Mouse (Mus musculus) hindbrain, embryonic 10.5 days (tissue): ENCODE data around the gene Foxp1. TPM values are rescaled to one million over a fixed set of nuclear protein-coding genes. Genes with fewer than 3 reads are reported as not detected.

ENCODE experiments used
- DNase-seq: peaks from one replicate; pipeline ENCODE4 v3.0.0-alpha.2; 2017; ENCODE audit warnings: low spot score
- H3K27ac ChIP-seq: fragments of 300-500 bp; sonication (generic); 2 replicates; pipeline ENCODE4 v1.5.1; 2016; ENCODE audit warnings: mild to moderate bottlenecking, moderate library complexity
- H3K27me3 ChIP-seq: fragments of 300-500 bp; sonication (generic); 2 replicates; pipeline ENCODE4 v1.6.1; 2016; ENCODE audit warnings: mild to moderate bottlenecking; ENCODE audit not compliant: poor library complexity, insufficient read depth, severe bottlenecking
- H3K36me3 ChIP-seq: fragments of 300-500 bp; sonication (generic); 2 replicates; pipeline ENCODE4 v1.6.1; 2016; ENCODE audit warnings: mild to moderate bottlenecking, moderate library complexity
- H3K4me1 ChIP-seq: fragments of 300-500 bp; sonication (generic); replicated peaks from 2 replicates; pipeline ENCODE4 v1.6.1; 2016; ENCODE audit warnings: mild to moderate bottlenecking
- H3K4me3 ChIP-seq: fragments of 300-500 bp; sonication (generic); 2 replicates; pipeline ENCODE4 v1.5.1; 2016; ENCODE audit warnings: mild to moderate bottlenecking, moderate library complexity
- H3K9me3 ChIP-seq: fragments of 300-500 bp; sonication (generic); 2 replicates; pipeline ENCODE4 v1.6.1; 2016; ENCODE audit warnings: mild to moderate bottlenecking, moderate library complexity
- WGBS: fragments of 180-500 bp; shearing (Covaris S2); methylation state at CpG from one replicate; pipeline ENCODE4 v1.1.7; 2016; 5-methylcytosine and 5-hydroxymethylcytosine counted together
- polyA plus RNA-seq: library from polyadenylated mRNA; unstranded; fragments of >200 nt; fragmentation: Nextera tagmentation; extraction: Ambion mirVana; gene quantifications from 2 replicates; pipeline ENCODE4 v1.2.1, GENCODE M21; 2016

Gene Foxp1
- polyA plus RNA-seq, 1 experiment from 2014 or later: 64.3 TPM

DNA sequence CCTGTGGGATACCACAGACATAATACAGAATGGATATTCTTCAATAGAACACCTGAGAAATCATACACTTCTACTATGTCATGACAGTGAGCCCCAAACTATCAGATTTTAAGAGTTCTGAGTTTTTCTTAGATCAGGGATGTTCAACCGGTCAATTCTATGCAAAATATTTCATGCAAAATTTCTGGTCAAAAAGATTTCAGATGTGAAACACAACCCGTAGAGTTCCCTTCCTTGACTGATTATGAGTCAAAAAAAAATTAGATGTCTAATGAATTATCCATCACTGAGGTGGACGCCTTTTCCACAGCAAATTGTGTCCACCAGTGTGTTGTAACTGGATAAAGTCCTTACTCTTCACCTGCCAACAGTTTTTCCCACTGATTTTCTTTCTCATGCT is 188.3 kb downstream of the Foxp1 start:
- WGBS: 93% methylated on average over 3 of the region's 3 CpGs
- Histone ChIP-seq H3K4me1 (peaks cover 32% of the 10 kb centered on the region), H3K9me3 (no peaks in the 10 kb centered on the region), H3K27ac (no peak overlapping the region), H3K36me3 (no peaks in the 10 kb centered on the region), H3K27me3 (no peaks in the 10 kb centered on the region), H3K4me3 (no peak overlapping the region)
- DNase-seq: no peak

DNA sequence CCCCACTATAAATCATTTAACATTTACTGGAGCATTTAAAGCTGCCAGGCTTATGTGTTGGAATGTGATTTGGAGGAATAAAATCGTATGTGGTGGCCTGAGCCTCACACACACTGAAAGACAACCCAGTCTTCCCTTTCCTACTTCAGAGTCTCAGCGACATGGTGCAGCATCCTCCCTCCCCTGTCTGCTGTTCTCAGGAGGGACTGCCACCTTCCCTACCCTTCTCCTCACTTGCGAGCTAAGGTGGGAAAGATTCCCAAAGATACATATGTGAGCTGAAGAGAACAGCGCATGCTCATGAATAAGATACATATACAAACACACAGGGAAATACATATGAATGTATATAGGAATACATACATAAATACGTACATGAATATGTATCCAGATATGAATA is 189.4 kb downstream of the Foxp1 start:
- WGBS: 91% methylated on average over 5 of the region's 5 CpGs
- Histone ChIP-seq H3K4me1 (peaks cover 28% of the 10 kb centered on the region), H3K36me3 (no peaks in the 10 kb centered on the region), H3K9me3 (no peaks in the 10 kb centered on the region), H3K4me3 (no peak overlapping the region), H3K27me3 (no peaks in the 10 kb centered on the region), H3K27ac (no peak overlapping the region)
- DNase-seq: no peak

DNA sequence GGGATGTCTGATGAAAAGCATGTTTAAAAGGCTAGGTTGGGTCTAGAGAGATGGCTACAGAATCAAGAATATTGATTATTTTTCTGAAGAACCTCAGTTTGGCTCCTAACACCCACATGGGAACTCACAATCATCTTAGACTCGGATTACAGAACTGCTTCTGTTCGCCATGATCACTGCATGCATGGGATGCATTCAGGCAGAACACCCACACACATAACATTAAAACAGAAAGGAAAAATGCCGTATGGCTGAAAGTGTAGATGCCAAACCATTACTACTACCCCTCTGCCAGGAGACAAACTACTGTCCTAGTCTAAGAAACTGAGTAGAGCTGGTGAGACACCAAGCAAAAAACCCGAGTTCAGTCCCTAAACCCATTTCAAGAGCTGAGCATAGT is 192.4 kb downstream of the Foxp1 start:
- Histone ChIP-seq H3K4me3 (no peak overlapping the region), H3K4me1 (peaks cover 12% of the 10 kb centered on the region), H3K36me3 (no peaks in the 10 kb centered on the region), H3K27ac (no peak overlapping the region), H3K9me3 (no peaks in the 10 kb centered on the region), H3K27me3 (no peaks in the 10 kb centered on the region)
- WGBS: 85% methylated on average over 4 of the region's 4 CpGs
- DNase-seq: no peak

DNA sequence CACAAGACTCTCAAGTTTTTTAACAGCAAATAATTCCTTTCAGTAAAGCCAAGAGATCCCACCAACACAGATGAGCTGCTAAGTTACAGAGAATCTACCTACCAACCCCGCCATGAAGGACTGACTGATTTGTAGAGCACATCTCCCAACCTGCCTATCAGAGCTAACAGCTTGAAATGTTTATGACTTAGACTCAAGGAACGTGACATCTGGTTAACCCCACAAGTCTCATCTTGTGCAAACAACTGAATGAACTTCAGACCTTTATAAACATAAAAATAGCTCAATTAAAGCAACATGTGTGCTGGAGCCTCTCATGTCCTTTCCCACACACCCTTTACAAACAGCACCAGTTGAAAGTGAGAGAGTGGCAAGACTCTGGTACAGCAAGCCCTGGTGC is 193.9 kb downstream of the Foxp1 start:
- no peak overlapping the region for H3K4me3 ChIP-seq
- H3K9me3 ChIP-seq: no peaks in the 10 kb centered on the region
- no peaks in the 10 kb centered on the region for H3K36me3 ChIP-seq
- WGBS: 71% methylated on average over 2 of the region's 2 CpGs
- DNase-seq: no peak
- no peak overlapping the region for H3K27ac ChIP-seq
- H3K27me3 ChIP-seq: no peaks in the 10 kb centered on the region
- peaks cover 10% of the 10 kb centered on the region for H3K4me1 ChIP-seq

DNA sequence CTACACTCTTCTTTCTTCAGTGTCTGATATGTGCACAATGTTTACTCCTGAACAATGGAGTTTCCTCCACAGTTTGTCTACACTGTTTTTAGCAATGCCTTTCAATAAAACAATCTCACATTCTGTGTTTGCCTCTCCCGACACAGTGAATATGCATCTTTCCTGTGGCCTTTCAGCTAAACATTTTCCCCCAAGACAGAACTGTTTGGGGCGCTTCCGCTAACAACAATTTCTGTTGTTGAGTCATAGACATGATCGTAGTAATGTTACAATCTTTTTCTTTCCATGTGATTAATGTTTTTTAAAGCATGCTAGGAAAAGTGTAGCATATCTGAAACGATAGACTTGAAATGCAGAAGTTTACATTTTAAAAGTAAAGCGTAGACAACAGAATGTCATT is 194.4 kb downstream of the Foxp1 start:
- Histone ChIP-seq H3K9me3 (no peaks in the 10 kb centered on the region), H3K4me3 (no peak overlapping the region)
- 89% methylated on average over 6 of the region's 6 CpGs for WGBS

DNA sequence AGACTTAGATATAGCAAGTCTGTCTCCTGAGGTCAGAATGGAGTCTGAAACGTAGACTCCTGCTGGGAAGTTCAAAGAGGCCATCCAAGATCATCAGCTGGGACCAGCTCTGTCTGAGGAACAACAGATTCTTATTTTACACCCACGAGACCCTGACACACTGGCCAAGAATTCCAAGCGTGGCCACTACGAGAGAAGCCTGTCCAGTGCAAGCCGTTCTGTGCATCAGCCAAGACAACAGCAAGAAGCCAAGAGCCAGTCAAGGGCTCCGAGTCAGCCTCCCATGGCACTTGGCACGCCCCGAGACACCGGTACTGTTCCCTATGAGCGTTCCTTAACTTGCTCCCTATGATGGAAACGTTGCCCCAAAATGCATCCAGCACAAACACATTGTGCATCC is 194.8 kb downstream of the Foxp1 start:
- H3K4me3 ChIP-seq: no peak overlapping the region
- H3K4me1 ChIP-seq: peaks cover 10% of the 10 kb centered on the region
- H3K27me3 ChIP-seq: no peaks in the 10 kb centered on the region
- H3K36me3 ChIP-seq: no peaks in the 10 kb centered on the region
- 76% methylated on average over 11 of the region's 11 CpGs for WGBS
- no peaks in the 10 kb centered on the region for H3K9me3 ChIP-seq
- H3K27ac ChIP-seq: no peak overlapping the region
- no peak for DNase-seq

More for the DNA sequence above, 194.4 kb downstream of the Foxp1 start:
- Histone ChIP-seq H3K36me3 (no peaks in the 10 kb centered on the region), H3K27me3 (no peaks in the 10 kb centered on the region), H3K27ac (no peak overlapping the region), H3K4me1 (peaks cover 10% of the 10 kb centered on the region)
- no peak for DNase-seq

DNA sequence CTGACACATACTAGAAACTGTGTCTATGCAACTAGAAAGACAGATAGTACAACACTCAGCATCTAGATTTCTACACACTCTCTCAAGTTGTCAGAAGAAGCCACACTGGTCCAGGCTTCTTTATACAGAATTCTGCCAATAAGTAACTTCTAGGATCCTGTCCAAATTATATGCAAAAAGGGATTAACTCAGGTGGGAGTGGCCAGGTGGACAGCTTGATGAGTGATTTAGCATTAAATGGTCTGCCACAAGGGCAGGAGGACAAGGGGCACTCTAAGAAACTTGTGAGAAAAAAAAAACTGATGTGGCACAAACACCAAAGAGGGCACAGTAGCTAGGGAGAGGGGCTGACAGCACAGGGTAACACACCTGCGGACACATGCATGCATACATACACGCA is 196.6 kb downstream of the Foxp1 start:
- H3K36me3 ChIP-seq: no peaks in the 10 kb centered on the region
- no peak for DNase-seq
- H3K4me3 ChIP-seq: no peak overlapping the region
- H3K9me3 ChIP-seq: no peaks in the 10 kb centered on the region
- no peak overlapping the region for H3K27ac ChIP-seq
- 96% methylated on average over 2 of the region's 2 CpGs for WGBS
- no peaks in the 10 kb centered on the region for H3K27me3 ChIP-seq
- H3K4me1 ChIP-seq: peaks cover 22% of the 10 kb centered on the region

DNA sequence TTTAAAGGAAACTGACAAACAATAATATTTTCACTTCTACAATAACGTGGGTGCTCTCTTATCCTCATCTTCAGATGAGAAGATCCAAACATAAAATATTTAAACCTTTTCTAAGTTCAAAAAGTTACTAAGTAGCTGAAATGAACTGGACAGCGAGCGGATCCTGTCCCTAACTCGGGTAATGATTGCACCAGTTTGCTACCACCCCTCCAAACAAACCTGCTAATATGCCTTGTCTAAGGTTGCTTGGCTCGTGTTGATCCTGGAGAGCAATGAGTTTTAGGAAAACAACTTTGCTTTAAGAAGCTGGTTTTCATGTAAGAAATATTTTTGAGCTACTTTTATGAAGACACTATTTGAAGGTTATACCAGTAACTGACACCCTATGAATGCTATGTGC is 197.1 kb downstream of the Foxp1 start:
- peaks cover 27% of the 10 kb centered on the region for H3K4me1 ChIP-seq
- H3K27me3 ChIP-seq: no peaks in the 10 kb centered on the region
- H3K27ac ChIP-seq: no peak overlapping the region
- H3K9me3 ChIP-seq: no peaks in the 10 kb centered on the region
- H3K36me3 ChIP-seq: no peaks in the 10 kb centered on the region
- 92% methylated on average over 5 of the region's 5 CpGs for WGBS
- no peak overlapping the region for H3K4me3 ChIP-seq
- no peak for DNase-seq

DNA sequence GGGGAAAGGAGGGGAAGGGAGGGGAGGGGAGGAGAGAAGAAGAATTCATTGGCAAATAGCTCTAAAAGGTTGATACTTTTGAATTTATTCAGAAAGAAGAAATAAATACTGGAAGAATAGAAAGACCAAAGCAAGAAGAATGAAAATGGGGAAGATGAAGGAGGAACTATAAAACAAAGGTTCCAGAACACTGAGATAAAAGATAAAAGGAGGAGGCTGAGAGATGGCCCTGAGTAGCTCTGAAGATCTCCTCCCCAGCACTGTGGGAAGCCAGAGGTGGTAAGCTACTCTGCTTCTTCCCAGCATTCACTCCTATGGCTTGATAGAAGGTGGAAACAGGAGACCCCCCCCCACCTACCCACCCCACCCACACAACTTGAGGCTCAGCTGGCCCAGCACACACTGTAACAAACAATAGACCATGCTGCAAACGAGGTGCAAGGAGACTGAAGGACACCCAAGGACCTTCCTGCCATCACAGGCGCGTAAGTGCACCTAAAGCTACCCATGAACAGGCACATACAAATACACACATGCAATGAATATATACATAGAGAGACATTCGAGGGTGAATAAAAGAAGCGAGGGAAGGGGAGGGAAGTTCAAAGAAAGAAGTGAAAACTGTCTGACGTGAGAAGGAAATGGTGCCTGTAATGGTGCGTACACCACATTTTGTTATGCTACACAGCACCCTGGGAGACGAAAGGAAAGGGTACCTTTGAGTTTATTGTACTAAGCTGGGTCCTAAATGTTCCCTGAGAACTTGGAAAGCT is 200.2 kb downstream of the Foxp1 start:
- WGBS: 83% methylated on average over 8 of the region's 8 CpGs
- Histone ChIP-seq H3K27ac (no peak overlapping the region), H3K4me3 (no peak overlapping the region), H3K4me1 (peaks cover 35% of the 10 kb centered on the region), H3K27me3 (no peaks in the 10 kb centered on the region), H3K36me3 (no peaks in the 10 kb centered on the region), H3K9me3 (no peaks in the 10 kb centered on the region)
- DNase-seq: no peak

DNA sequence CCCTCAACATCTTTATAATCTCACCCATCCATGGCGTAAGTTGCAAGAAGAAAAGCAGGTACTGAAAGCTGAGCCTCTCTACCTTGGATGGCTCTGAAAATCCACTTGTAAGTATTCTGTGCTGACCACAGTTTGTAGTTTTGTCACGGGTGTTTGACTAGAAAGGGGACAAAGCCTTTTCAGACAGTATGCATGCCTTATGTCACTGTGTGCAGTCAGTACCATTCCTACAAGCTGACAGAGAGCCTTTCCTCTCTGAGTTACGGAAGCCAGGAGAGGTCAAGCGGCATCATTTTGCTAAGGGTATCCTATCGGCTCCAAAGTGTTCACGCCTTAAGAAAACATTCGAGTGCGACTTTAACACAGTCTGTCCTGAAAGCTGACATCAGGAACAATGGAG is 202.1 kb downstream of the Foxp1 start:
- DNase-seq: no peak
- 64% methylated on average over 8 of the region's 8 CpGs for WGBS
- H3K27ac ChIP-seq: peak overlapping the region; percentile 69

DNA sequence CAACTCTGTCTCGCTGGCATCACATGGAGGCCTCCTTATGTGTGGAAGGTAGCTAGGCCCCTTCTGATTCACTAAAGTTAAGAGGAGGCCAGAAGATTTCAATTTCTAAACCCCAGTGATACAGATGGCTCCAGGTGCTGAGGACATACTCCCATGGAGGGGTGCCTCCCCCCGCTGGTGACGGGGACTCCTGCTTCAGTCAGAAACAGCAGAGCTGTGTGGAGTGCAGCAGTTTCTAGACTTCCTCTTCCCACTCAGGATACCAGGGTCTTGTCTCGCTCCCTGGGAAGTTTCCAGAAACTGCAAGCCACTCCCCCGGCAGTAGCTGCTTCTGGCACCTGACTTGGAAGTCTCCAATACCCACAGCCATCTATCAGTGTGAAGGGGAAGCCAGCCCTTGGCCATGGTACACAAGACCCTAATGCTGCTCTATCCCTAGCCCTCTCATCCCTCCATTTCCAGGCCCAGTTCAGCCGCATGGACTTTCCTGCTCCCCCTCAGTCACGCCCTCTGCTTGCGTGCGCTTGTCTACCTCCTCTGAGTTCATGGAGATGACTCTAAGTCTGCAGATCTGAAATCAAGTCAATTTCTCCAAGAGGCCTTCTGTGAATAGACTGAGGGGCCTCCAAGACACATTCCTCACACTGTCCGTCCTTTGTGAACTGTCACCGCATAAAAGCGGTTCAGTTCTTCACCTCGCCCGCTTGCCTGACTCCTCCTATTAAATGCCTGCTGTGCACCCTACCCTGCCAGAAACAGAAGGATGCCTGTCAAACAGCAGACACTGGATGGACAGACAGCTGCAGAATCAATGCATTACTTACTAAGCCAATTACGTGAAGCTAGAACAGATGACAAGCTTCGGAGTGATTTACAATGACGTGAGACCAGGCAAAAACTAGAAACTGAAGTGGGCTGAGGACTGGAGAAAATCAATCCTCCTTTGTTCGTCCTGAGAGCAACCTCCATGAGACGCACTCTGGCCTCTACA is 202.8 kb downstream of the Foxp1 start:
- H3K9me3 ChIP-seq: no peaks in the 10 kb centered on the region
- WGBS: 54% methylated on average over 19 of the region's 19 CpGs
- no peak overlapping the region for H3K4me3 ChIP-seq
- no peaks in the 10 kb centered on the region for H3K27me3 ChIP-seq
- peak overlapping the region; percentile 69 for H3K27ac ChIP-seq
- H3K36me3 ChIP-seq: no peaks in the 10 kb centered on the region
- peaks cover 44% of the 10 kb centered on the region for H3K4me1 ChIP-seq
- peak; percentile 33 for DNase-seq

More for the DNA sequence above, 202.1 kb downstream of the Foxp1 start:
- Histone ChIP-seq H3K4me3 (no peak overlapping the region), H3K4me1 (peaks cover 41% of the 10 kb centered on the region), H3K36me3 (no peaks in the 10 kb centered on the region), H3K27me3 (no peaks in the 10 kb centered on the region), H3K9me3 (no peaks in the 10 kb centered on the region)

DNA sequence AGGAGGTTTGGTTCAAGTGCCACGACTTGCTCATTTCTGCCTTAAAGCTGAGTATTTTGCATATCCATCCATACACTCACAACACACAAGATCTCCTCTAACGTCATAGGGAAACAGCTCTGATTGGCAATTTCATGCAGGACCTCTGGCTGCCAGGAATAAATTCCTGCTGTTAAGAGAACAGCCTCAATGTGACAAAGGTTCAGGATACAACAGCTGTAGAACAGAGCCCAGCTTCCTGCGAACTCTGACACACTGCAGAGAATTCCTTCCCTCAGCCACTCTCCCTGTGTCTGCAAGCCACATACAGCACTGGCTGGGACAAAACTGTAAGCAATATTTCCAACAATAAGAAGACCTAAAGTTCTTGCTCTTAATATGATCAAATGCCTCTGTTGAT is 207.8 kb downstream of the Foxp1 start:
- WGBS: 61% methylated on average over 3 of the region's 3 CpGs
- Histone ChIP-seq H3K27me3 (no peaks in the 10 kb centered on the region), H3K4me1 (peaks cover 44% of the 10 kb centered on the region), H3K9me3 (no peaks in the 10 kb centered on the region), H3K4me3 (no peak overlapping the region), H3K27ac (no peak overlapping the region), H3K36me3 (no peaks in the 10 kb centered on the region)
- no peak for DNase-seq

DNA sequence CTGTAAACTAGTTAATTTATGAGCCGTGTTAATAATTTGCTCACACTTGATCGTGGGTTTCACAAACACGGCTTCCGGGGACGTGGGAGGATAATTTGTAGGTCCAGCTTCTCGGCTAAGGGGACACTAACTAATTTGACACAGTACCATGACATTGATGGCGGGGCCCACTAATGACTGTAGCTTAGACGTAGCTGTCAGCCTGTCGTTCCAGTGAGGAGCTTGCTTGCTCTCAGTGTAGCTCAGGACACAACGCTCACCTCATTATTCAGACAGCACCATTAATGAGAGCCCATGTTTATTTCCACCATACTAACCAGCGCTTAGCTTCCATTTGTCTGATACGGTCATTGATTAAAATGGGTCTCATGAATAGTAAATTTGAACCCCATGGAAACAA is 212.0 kb downstream of the Foxp1 start:
- peaks cover 29% of the 10 kb centered on the region for H3K4me1 ChIP-seq
- WGBS: 70% methylated on average over 12 of the region's 12 CpGs
- no peaks in the 10 kb centered on the region for H3K27me3 ChIP-seq
- no peak overlapping the region for H3K4me3 ChIP-seq
- H3K36me3 ChIP-seq: no peaks in the 10 kb centered on the region
- H3K9me3 ChIP-seq: no peaks in the 10 kb centered on the region
- DNase-seq: no peak
- no peak overlapping the region for H3K27ac ChIP-seq
